Mouse (Mus musculus): ENCODE measurements at regions not wholly inside any gene's neighbourhood (a gene's known extent, or its start where the extent isn't known, plus 50 kb on each side); places are given as distances from the start of the nearest gene placed in this dataset.

- DNase-seq (ENCODE audit: inconsistent ontology term) = no peak
These were observed 51.9 kb upstream of the Slco4a1 start for GRCm38 (mm10) chr2:180404168-180404567.

GRCm38 (mm10) chr2:180403621-180404020, 52.4 kb upstream of the Slco4a1 start:
- no peak for DNase-seq (ENCODE audit: inconsistent ontology term)

- no peak for DNase-seq (ENCODE audit: inconsistent ontology term)
These were observed 53.1 kb upstream of the Slco4a1 start for GRCm38 (mm10) chr2:180402851-180403459.

GRCm38 (mm10) chr2:180402433-180402832, 53.6 kb upstream of the Slco4a1 start:
- DNase-seq (ENCODE audit: inconsistent ontology term) = no peak

- no peak for DNase-seq (ENCODE audit: inconsistent ontology term)
These were observed 54.3 kb upstream of the Slco4a1 start for GRCm38 (mm10) chr2:180401409-180402391.

- no peak for DNase-seq (ENCODE audit: inconsistent ontology term)
These were observed 55.5 kb upstream of the Slco4a1 start for GRCm38 (mm10) chr2:180400514-180401019.

- DNase-seq (ENCODE audit: inconsistent ontology term) = no peak
These were observed 56.2 kb upstream of the Slco4a1 start for GRCm38 (mm10) chr2:180399651-180400513.

GRCm38 (mm10) chr2:180398851-180399447, 57.1 kb upstream of the Slco4a1 start:
- no peak for DNase-seq (ENCODE audit: inconsistent ontology term)

GRCm38 (mm10) chr2:180398481-180398754, 57.6 kb upstream of the Slco4a1 start:
- no peak for DNase-seq (ENCODE audit: inconsistent ontology term)

- DNase-seq (ENCODE audit: inconsistent ontology term) = no peak
These were observed 58.1 kb upstream of the Slco4a1 start for GRCm38 (mm10) chr2:180397723-180398480.

- DNase-seq (ENCODE audit: inconsistent ontology term) = no peak
These were observed 59.2 kb upstream of the Slco4a1 start for GRCm38 (mm10) chr2:180396664-180397377.

- no peak for DNase-seq (ENCODE audit: inconsistent ontology term)
These were observed 59.8 kb upstream of the Slco4a1 start for GRCm38 (mm10) chr2:180396211-180396610.

- DNase-seq (ENCODE audit: inconsistent ontology term) = no peak
These were observed 60.6 kb upstream of the Slco4a1 start for GRCm38 (mm10) chr2:180395279-180396034.

- DNase-seq (ENCODE audit: inconsistent ontology term) = no peak
These were observed 58.6 kb upstream of the Gata5 start for GRCm38 (mm10) chr2:180392846-180393700.

- DNase-seq (ENCODE audit: inconsistent ontology term) = no peak
These were observed 57.8 kb upstream of the Gata5 start for GRCm38 (mm10) chr2:180392298-180392697.

- no peak for DNase-seq (ENCODE audit: inconsistent ontology term)
These were observed 56.9 kb upstream of the Gata5 start for GRCm38 (mm10) chr2:180391349-180391748.

- DNase-seq (ENCODE audit: inconsistent ontology term) = no peak
These were observed 55.9 kb upstream of the Gata5 start for GRCm38 (mm10) chr2:180390216-180390996.

GRCm38 (mm10) chr2:180389486-180389885, 55.0 kb upstream of the Gata5 start:
- DNase-seq (ENCODE audit: inconsistent ontology term) = no peak
